Mouse (Mus musculus) embryonic facial prominence, embryonic 15.5 days (tissue): ENCODE results near the gene Arl15. TPM values are rescaled to one million over a fixed set of nuclear protein-coding genes. Genes with fewer than 3 reads are reported as not detected.

Experiments
- ATAC-seq: fragments of 200-750 bp; cut with Nextera tagmentation; 2 replicates; pipeline ENCODE4 v1.8.0; 2017; ENCODE audit warnings: low read depth, moderate TSS enrichment; ENCODE audit not compliant: insufficient number of reproducible peaks, low FRiP score, low TSS enrichment
- H3K27ac ChIP-seq: fragments of 300-500 bp; sonication (generic); replicated peaks from 2 replicates; pipeline ENCODE4 v1.5.1; 2015; ENCODE audit warnings: mild to moderate bottlenecking, inconsistent platforms
- H3K27me3 ChIP-seq: fragments of 300-500 bp; sonication (generic); 2 replicates; pipeline ENCODE4 v1.6.1; 2015; ENCODE audit warnings: inconsistent platforms
- H3K36me3 ChIP-seq: fragments of 300-500 bp; sonication (generic); 2 replicates; pipeline ENCODE4 v1.6.1; 2015; ENCODE audit warnings: mild to moderate bottlenecking, inconsistent platforms
- H3K4me1 ChIP-seq: fragments of 300-500 bp; sonication (generic); 2 replicates; pipeline ENCODE4 v1.6.1; 2015; ENCODE audit warnings: inconsistent platforms
- H3K4me2 ChIP-seq: fragments of 300-500 bp; sonication (generic); replicated peaks from 2 replicates; pipeline ENCODE4 v1.6.1; 2015; ENCODE audit warnings: mild to moderate bottlenecking, inconsistent platforms
- H3K4me3 ChIP-seq: fragments of 300-500 bp; sonication (generic); replicated peaks from 2 replicates; pipeline ENCODE4 v1.5.1; 2015; ENCODE audit warnings: mild to moderate bottlenecking, inconsistent platforms
- H3K9ac ChIP-seq: fragments of 300-500 bp; sonication (generic); 2 replicates; pipeline ENCODE4 v1.6.1; 2015; ENCODE audit warnings: inconsistent platforms
- H3K9me3 ChIP-seq: fragments of 300-500 bp; sonication (generic); replicated peaks from 2 replicates; pipeline ENCODE4 v1.6.1; 2016; ENCODE audit warnings: inconsistent platforms
- WGBS: fragments of 180-500 bp; shearing (Covaris S2); methylation state at CpG from one replicate; pipeline ENCODE4 v1.1.7; 2015; 5-methylcytosine and 5-hydroxymethylcytosine counted together
- polyA plus RNA-seq: library from polyadenylated mRNA; unstranded; fragments of >200 nt; fragmentation: Nextera tagmentation; extraction: Ambion mirVana; gene quantifications from 2 replicates; pipeline ENCODE4 v1.2.1, GENCODE M21; 2015

The Arl15 gene
- polyA plus RNA-seq, 1 experiment from 2014 or later, result 11.5 TPM

DNA sequence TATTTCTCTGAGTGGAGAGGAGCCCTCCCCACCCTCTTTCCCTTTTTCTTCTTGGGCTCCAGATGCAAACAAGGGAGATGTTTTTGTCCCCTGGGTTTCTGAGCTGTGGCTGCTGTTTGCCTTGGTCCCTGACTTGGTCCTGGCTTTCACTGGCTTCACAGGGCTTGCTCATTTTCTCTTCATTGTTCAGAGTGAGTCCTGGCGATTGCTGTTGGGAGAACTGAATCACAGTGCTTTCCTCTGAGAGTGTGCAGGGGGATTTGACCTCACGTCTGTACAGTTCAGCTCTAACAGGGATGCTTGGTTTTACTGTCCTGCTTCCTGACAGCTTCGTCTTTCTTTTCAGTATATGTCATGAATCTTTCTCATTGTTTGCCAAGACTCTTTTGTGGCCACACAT is 254.4 kb downstream of the Arl15 start:
- no peak overlapping the region for H3K27ac ChIP-seq
- no peak overlapping the region for H3K4me2 ChIP-seq
- H3K4me1 ChIP-seq, result 0 out of 2 replicates have a peak, but pooled peaks cover 2% of the 10 kb centered on the region
- no peaks in the 10 kb centered on the region for H3K9me3 ChIP-seq
- ATAC-seq, result no peak
- no peak overlapping the region for H3K9ac ChIP-seq
- H3K4me3 ChIP-seq, result no peak overlapping the region
- no peaks in the 10 kb centered on the region for H3K36me3 ChIP-seq
- no peaks in the 10 kb centered on the region for H3K27me3 ChIP-seq
- WGBS, result 66% methylated on average over 3 of the region's 3 CpGs

DNA sequence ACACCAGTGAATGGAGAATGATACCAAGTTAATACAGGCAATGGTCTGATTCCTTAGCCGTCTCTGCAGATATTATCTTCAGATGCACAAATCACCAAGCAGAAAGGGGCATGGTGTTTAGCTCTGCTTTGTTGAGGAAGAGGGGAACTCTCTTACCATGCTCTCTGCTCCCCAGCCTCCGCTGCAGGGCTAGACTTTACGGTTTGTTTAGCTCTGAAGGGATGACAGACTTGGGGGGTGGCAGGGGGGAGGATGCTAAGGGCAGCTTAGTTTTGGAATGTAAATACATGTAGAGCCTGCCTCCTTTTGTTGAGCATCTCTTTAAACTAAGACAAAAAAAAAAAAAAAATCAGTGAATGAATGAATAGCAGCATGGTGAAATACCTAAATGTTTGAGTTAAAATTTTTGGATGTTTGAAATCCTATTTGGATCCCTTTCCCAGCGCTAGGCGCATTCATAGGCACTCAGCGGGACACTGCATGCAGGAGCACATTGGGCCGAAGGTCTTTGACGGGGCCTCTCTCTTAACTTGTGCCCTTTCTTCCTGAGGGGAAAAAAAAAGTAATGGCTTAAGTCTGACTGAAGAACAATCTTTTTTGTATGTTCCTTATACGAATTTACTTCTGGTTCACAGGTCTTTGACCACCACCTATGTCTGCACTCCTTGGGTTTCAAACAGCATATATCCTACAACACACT is 257.0 kb downstream of the Arl15 start:
- Histone ChIP-seq H3K27me3 (no peaks in the 10 kb centered on the region), H3K4me1 (0 out of 2 replicates have a peak, but pooled peaks cover 2% of the 10 kb centered on the region), H3K27ac (no peak overlapping the region), H3K4me3 (no peak overlapping the region), H3K9ac (no peak overlapping the region), H3K9me3 (no peaks in the 10 kb centered on the region), H3K36me3 (no peaks in the 10 kb centered on the region), H3K4me2 (no peak overlapping the region)
- ATAC-seq, result no peak
- 45% methylated on average over 9 of the region's 9 CpGs for WGBS

DNA sequence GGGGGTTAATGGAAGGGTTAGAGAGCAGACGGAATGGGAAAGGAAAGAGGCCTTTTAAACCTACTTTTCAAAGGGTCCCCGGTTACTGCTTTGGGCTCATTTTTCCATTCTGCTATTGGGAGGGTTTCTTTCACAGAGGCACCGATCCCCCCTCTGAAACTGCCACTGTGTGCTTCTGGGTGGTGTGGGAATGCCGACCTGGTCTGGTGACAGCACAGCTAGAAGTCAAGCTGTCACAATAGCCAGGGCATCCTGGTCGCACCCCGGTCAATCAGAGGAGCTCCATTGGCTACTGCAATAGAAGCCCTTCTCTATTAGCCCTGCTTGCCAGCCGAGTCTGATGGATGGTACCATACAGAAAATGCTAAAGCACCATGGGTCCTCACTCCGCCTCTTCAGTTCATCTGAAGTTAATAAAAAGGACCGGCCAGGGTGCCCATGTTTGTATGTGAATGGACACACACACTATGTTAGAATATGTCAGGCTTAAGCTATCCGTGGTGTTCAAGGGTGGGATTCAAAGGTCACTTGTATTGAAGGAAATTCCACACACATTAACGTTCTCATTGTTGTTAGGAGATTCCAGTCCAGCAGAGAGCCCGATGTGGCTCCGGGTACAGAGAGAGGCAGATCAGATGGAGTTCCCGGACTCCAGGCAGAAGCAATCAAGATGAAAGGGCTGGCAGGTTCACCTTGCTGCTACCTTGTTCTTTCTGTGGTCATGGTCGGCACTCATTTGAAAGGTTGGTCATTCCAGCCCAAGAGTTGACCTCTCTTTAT is 258.3 kb downstream of the Arl15 start:
- Histone ChIP-seq H3K4me3 (no peak overlapping the region), H3K9ac (no peak overlapping the region), H3K27me3 (no peaks in the 10 kb centered on the region), H3K4me1 (0 out of 2 replicates have a peak, but pooled peaks cover 2% of the 10 kb centered on the region), H3K36me3 (no peaks in the 10 kb centered on the region), H3K27ac (no peak overlapping the region), H3K4me2 (no peak overlapping the region), H3K9me3 (no peaks in the 10 kb centered on the region)
- WGBS, result 65% methylated on average over 15 of the region's 15 CpGs
- no peak for ATAC-seq

DNA sequence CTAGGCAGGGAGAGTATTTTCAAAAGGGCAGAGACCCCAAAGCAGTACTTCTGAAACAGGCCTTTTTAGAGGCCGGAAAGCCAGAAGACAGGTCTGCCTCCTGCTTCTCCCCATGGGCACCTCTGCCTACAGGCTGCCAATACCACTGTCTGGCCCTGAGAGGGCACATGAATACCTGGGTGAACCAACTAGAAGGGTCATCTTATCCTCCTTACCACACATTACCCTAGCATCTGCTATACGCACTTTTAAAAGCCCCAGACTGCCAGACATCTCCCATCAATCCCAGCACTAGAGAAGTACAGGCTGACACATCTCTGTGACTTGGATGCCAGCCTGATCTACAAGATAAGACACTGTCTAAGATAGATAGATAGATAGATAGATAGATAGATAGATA is 259.0 kb downstream of the Arl15 start:
- H3K4me3 ChIP-seq, result no peak overlapping the region
- ATAC-seq, result no peak
- no peaks in the 10 kb centered on the region for H3K36me3 ChIP-seq
- no peak overlapping the region for H3K27ac ChIP-seq
- H3K4me1 ChIP-seq, result 0 out of 2 replicates have a peak, but pooled peaks cover 2% of the 10 kb centered on the region
- WGBS, result 98% methylated on average over 2 of the region's 2 CpGs
- no peak overlapping the region for H3K4me2 ChIP-seq
- H3K9ac ChIP-seq, result no peak overlapping the region
- no peaks in the 10 kb centered on the region for H3K9me3 ChIP-seq
- no peaks in the 10 kb centered on the region for H3K27me3 ChIP-seq

DNA sequence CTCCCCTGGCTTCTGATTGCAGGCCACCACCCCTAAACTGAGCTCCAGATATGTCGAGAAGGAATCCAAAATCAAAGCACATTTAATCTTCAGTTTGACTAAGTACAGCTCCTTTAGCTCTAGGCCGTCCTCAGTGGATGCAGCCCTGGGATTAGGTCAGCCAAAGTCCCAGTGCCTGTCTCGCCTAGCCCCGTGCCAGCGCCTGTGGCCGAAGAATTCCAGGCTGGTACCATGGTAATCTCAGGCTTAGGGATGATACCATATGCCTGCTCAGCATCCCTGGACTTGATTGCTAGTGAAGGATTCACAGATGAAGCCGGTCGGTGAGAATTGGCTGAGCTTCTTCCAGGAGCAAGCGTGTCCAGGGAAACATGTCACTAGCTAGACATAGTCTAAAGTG is 261.4 kb downstream of the Arl15 start:
- Histone ChIP-seq H3K27ac (no peak overlapping the region), H3K4me1 (no peaks in the 10 kb centered on the region), H3K9ac (no peak overlapping the region), H3K9me3 (no peaks in the 10 kb centered on the region), H3K27me3 (no peaks in the 10 kb centered on the region), H3K4me2 (no peak overlapping the region), H3K4me3 (no peak overlapping the region), H3K36me3 (no peaks in the 10 kb centered on the region)
- 76% methylated on average over 9 of the region's 9 CpGs for WGBS
- no peak for ATAC-seq

DNA sequence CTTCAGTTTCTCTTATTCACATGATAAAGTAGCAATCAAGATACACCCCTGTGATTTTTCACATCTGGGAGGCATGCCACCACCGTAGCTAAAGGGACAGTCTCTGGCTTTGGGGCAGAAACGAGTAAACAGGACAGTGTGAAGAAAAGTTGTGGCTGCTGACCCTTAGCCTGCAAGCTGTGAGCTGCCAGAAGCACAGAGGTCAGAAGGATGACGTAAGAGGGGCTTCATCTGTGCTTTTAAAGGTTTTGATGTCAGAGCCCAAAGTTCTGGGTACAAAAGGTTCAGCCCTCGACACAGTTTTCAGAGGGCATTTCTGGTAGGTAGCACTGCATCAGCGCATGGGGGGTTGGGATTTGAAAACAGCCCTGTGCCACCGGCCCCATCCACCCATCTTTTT is 266.0 kb downstream of the Arl15 start:
- Histone ChIP-seq H3K9ac (no peak overlapping the region), H3K27ac (no peak overlapping the region), H3K4me2 (no peak overlapping the region), H3K27me3 (no peaks in the 10 kb centered on the region), H3K36me3 (no peaks in the 10 kb centered on the region), H3K4me3 (no peak overlapping the region), H3K9me3 (no peaks in the 10 kb centered on the region), H3K4me1 (no peaks in the 10 kb centered on the region)
- 78% methylated on average over 6 of the region's 6 CpGs for WGBS
- ATAC-seq, result no peak

DNA sequence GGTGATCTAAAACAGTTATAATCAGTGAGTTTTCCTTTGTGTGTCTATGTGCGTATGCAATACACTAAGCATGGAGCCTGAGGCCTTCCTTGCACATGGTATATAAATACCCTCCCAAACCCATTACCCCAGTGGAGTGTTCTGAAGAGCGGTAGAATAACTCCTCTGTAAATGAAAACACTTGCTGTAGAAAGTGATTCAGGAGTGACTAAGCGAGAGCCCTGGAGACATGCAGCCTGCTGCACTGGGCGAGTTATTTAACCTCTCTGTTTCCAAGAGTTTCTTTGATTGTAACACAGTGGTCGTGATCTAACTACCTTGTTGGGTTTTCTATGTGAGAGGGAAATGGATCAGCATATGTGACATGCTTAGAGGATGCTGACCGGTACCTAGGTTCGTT is 266.9 kb downstream of the Arl15 start:
- Histone ChIP-seq H3K4me2 (no peak overlapping the region), H3K27ac (no peak overlapping the region), H3K9me3 (no peaks in the 10 kb centered on the region), H3K4me3 (no peak overlapping the region), H3K4me1 (no peaks in the 10 kb centered on the region), H3K9ac (no peak overlapping the region), H3K36me3 (no peaks in the 10 kb centered on the region), H3K27me3 (no peaks in the 10 kb centered on the region)
- ATAC-seq, result no peak
- WGBS, result 71% methylated on average over 7 of the region's 7 CpGs

DNA sequence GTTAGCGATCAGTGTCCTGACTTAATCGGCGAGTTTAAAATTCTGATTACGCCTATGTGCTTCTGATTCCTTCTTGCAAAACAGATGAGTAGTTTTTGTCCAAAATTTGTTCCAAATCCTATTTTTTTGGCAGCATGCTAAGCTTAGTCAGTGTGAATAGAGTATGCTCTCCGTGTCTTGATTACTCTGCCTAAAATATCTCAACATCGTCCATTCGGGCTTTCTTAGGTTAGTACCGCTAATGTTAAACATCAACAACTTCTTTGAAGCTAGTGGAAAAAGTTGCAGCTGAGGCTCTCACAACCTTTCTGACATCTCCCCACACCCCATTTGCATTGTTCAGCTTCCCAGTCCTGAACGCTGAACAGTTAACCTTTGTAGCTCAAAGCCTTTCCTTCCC is 269.8 kb downstream of the Arl15 start:
- Histone ChIP-seq H3K27ac (no peak overlapping the region), H3K4me2 (no peak overlapping the region), H3K36me3 (no peaks in the 10 kb centered on the region), H3K27me3 (no peaks in the 10 kb centered on the region), H3K4me1 (no peaks in the 10 kb centered on the region), H3K9me3 (no peaks in the 10 kb centered on the region), H3K9ac (no peak overlapping the region), H3K4me3 (no peak overlapping the region)
- WGBS, result 71% methylated on average over 9 of the region's 9 CpGs
- ATAC-seq, result no peak

DNA sequence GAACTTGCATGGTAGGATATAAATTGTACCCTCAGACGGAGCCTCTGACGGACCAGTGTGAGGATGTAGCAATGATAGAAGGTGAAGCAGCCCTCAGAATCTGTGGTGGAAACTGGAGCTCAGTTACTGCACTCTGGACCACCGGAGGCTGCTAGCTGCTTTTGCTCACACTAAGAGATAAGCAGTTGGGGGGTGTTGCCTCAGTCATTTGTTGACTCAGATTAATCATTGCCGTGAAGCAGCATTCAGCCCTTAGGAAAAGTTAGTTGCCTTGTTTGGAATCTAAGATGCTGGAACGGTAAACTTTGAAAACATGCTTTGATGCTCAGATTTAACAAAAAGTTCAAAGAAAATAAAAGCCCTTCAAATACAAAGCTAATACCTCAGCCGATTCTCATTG is 270.7 kb downstream of the Arl15 start:
- H3K36me3 ChIP-seq, result no peaks in the 10 kb centered on the region
- no peaks in the 10 kb centered on the region for H3K9me3 ChIP-seq
- no peak for ATAC-seq
- H3K4me1 ChIP-seq, result no peaks in the 10 kb centered on the region
- H3K4me3 ChIP-seq, result no peak overlapping the region
- WGBS, result 70% methylated on average over 6 of the region's 6 CpGs
- no peak overlapping the region for H3K4me2 ChIP-seq
- no peak overlapping the region for H3K27ac ChIP-seq
- no peak overlapping the region for H3K9ac ChIP-seq
- no peaks in the 10 kb centered on the region for H3K27me3 ChIP-seq

DNA sequence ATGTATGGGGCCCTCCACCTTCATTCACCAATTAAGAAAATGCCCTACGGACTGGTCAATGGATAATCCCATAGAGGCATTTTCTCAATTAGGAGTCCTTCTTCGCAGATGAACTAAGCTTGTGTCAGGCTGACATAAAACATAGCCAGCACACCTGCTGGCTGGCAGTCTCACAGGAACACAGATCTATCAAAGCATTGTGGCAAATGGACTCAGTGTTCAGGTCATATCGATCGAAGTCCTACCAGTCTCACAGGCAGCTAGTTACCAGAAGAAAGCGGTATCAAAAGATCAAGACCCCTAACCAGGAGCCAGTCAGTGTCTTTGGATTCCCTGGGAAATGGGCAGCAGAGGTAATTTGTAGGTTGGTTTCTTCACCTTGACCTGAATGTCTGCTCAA is 274.1 kb downstream of the Arl15 start:
- H3K4me3 ChIP-seq, result no peak overlapping the region
- no peaks in the 10 kb centered on the region for H3K4me1 ChIP-seq
- no peaks in the 10 kb centered on the region for H3K36me3 ChIP-seq
- ATAC-seq, result no peak
- H3K27me3 ChIP-seq, result no peaks in the 10 kb centered on the region
- no peak overlapping the region for H3K27ac ChIP-seq
- 93% methylated on average over 5 of the region's 5 CpGs for WGBS
- H3K9me3 ChIP-seq, result no peaks in the 10 kb centered on the region
- H3K9ac ChIP-seq, result no peak overlapping the region
- H3K4me2 ChIP-seq, result no peak overlapping the region

DNA sequence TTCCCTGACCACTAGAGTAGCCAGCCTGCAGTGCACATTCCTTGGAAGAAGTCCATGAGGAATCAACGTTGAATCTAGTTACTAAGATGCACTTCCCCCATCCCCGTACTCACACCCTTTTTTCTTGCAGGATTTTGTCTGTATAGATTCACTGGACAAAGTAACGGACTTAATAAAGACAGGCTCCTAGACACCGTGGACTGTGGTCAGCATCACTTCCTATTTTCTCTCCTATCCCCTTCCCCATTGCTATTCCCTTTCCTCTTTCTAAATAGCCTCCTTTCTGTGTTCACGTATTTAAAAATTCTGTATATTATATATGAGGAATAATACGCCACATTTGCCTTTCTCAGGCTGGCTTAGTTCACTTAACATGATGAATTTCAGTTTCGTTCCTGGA is 277.1 kb downstream of the Arl15 start:
- Histone ChIP-seq H3K27me3 (no peaks in the 10 kb centered on the region), H3K4me2 (no peak overlapping the region), H3K9me3 (no peaks in the 10 kb centered on the region), H3K4me3 (no peak overlapping the region), H3K36me3 (no peaks in the 10 kb centered on the region), H3K9ac (no peak overlapping the region), H3K4me1 (0 out of 2 replicates have a peak, but pooled peaks cover 3% of the 10 kb centered on the region), H3K27ac (no peak overlapping the region)
- WGBS, result 92% methylated on average over 7 of the region's 7 CpGs
- ATAC-seq, result no peak
